Mouse (Mus musculus) frontal cortex, adult 2 months (tissue): ENCODE measurements at regions not wholly inside any gene's neighbourhood (a gene's known extent, or its start where the extent isn't known, plus 50 kb on each side); places are given as distances from the start of the nearest gene placed in this dataset.

ENCODE experiments used
- DNase-seq, 2 experiments: peaks; one replicate each; pipeline ENCODE4 v3.0.0; 2022; ENCODE audit warnings: low spot score in 1 of 2; ENCODE audit errors: extremely low spot score in 1 of 2

DNA sequence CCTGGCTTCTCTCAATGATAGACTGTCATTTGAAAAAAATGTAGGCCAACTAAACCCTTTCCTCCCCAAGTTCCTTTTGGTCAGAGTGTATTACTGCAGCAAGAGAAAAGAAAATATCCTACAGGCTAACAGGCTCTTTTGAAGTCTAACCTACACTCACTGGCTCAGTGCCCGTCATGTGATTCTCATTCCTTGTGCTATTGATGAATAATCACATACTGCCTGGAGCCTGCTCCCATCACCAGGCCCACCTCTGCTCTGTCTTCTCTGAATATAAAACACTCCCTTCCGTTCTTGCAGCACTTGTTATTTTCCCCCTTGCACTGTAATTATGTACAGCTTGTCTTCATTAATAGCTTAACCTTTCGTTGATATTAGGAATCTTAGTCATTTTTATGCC, 809.7 kb downstream of the Dpp10 start:
- peak in 1 of 2 experiments; percentile 1 for DNase-seq

DNA sequence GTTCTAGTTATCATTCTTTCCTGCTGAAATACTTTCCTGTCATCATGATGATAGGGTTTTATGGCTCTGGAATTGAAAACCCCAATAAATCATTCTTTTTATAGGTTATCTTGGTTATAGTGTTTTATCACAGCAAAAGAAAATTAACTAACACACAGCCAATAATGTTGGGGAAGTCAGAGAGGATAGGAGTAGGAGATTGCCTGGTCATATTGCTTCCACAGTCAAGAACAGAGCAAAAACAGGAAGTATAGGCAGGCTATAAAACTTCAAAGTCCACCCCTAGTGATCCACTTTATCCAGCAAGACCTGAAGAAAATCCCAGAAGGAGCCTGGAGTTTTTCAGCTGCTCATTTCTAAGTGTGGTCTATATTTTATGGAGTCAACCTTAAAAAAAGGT, 824.4 kb downstream of the Dpp10 start:
- no peak for DNase-seq

- DNase-seq: no peak
These were observed 824.9 kb downstream of the Dpp10 start for GRCm38 (mm10) chr1:123220494-123220893.
